In genomic region chr19:10671854-10672417, GRCm38 (mm10) we compare ENCODE assay signal across 34 mouse cellular contexts. TPM values are rescaled to one million over a fixed set of nuclear protein-coding genes. Genes with fewer than 3 reads are reported as not detected.
DNase-seq lines count a peak whose midpoint lies in the region; ATAC-seq and TF ChIP-seq lines count a peak whose summit lies in the region.
"Had no signal": no experiment of that assay in that cellular context is flagged by ENCODE, and none has a peak within 500 bp of the region (broad histone marks: within the 10 kb centered on the region; RNA-seq: fewer than 3 reads in every experiment).

No protein-coding gene starts in this region.

- TF ChIP-seq CTCF in kidney, postnatal 0 days (IDR thresholded peaks at IDR 0.05; ENCODE audit: low read depth) = no peak
- TF ChIP-seq CTCF in intestine, postnatal 0 days (IDR thresholded peaks at IDR 0.05; ENCODE audit: low read depth) = no peak
- TF ChIP-seq CTCF in left cerebral cortex, adult 2 months (IDR thresholded peaks at IDR 0.05) = no peak

- H3K4me1 ChIP-seq in kidney, postnatal 0 days (replicated peaks; ENCODE audit: insufficient read depth, low read length) = no peaks in the 10 kb centered on the region
- H3K4me1 ChIP-seq in neural tube, embryonic 12.5 days = 0 out of 2 replicates have a peak, but pooled peaks cover 7% of the 10 kb centered on the region
- H3K4me1 ChIP-seq in intestine, postnatal 0 days (replicated peaks; ENCODE audit: control insufficient read depth, insufficient read depth, low read length) = no peaks in the 10 kb centered on the region
- no peaks in the 10 kb centered on the region for H3K4me1 ChIP-seq in hindbrain, embryonic 16.5 days (ENCODE audit: control insufficient read depth, insufficient read depth, low read depth, low read length)
- H3K4me1 ChIP-seq: embryonic facial prominence, embryonic 10.5 days; embryonic facial prominence, embryonic 13.5 days; forebrain, embryonic 12.5 days; heart, embryonic 13.5 days had no signal

- intact Hi-C loops in left cerebral cortex, adult 2 months (cut with DNase I) = no loop called here

- no peaks in the 10 kb centered on the region for H3K27me3 ChIP-seq in kidney, postnatal 0 days (ENCODE audit: insufficient read depth, low read length)
- no peaks in the 10 kb centered on the region for H3K27me3 ChIP-seq in neural tube, embryonic 12.5 days (replicated peaks)
- H3K27me3 ChIP-seq in intestine, postnatal 0 days (replicated peaks; ENCODE audit: control insufficient read depth, insufficient read depth, low read length) = no peaks in the 10 kb centered on the region
- H3K27me3 ChIP-seq in hindbrain, embryonic 16.5 days (replicated peaks; ENCODE audit: control insufficient read depth, insufficient read depth, low read length) = no peaks in the 10 kb centered on the region
- H3K27me3 ChIP-seq: embryonic facial prominence, embryonic 13.5 days; forebrain, embryonic 12.5 days; Patski had no signal

- H3K27ac ChIP-seq in kidney, postnatal 0 days = no peak overlapping the region
- no peak overlapping the region for H3K27ac ChIP-seq in neural tube, embryonic 12.5 days
- peak overlapping the region; percentile 57 for H3K27ac ChIP-seq in intestine, postnatal 0 days (ENCODE audit: low read depth, low read length)
- no peak overlapping the region for H3K27ac ChIP-seq in left cerebral cortex, adult 2 months
- no peak overlapping the region for H3K27ac ChIP-seq in hindbrain, embryonic 16.5 days (ENCODE audit: low read depth, low read length)
- H3K27ac ChIP-seq: embryonic facial prominence, embryonic 10.5 days; embryonic facial prominence, embryonic 13.5 days; forebrain, embryonic 12.5 days; heart, adult 2 months; heart, embryonic 10.5 days; heart, embryonic 13.5 days; hindbrain, embryonic 14.5 days had no signal

- 55% methylated on average over 9 of the region's 9 CpGs for WGBS in kidney, postnatal 0 days
- WGBS in neural tube, embryonic 12.5 days = 50% methylated on average over 9 of the region's 9 CpGs
- 37% methylated on average over 9 of the region's 9 CpGs for WGBS in intestine, postnatal 0 days
- WGBS in hindbrain, embryonic 16.5 days = 65% methylated on average over 9 of the region's 9 CpGs

- no peak for DNase-seq in kidney, postnatal 0 days (ENCODE audit: low spot score)
- DNase-seq in kidney, adult 9 months = no peak
- no peak for DNase-seq in neural tube, embryonic 10.5 days (ENCODE audit: extremely low spot score, low spot score)
- no peak for DNase-seq in left cerebral cortex, adult 2 months (ENCODE audit: extremely low spot score in 1 of 2, low spot score in 2 of 2)
- DNase-seq in layer of hippocampus, postnatal 10 days (ENCODE audit: low spot score in 2 of 2) = no peak
- DNase-seq: adrenal gland, adult 2 months; adrenal gland, postnatal 14 days; cerebellum, adult 11 months; cerebellum, adult 8-10 months; cerebellum, postnatal 10 days; cerebellum, postnatal 36 days; embryo, embryonic 11 days; gastrocnemius, postnatal 10 days; gastrocnemius, postnatal 36 days; heart, adult 2 months; heart, postnatal 14 days; heart, postnatal 4 days had no signal

- no peaks in the 10 kb centered on the region for H3K36me3 ChIP-seq in kidney, postnatal 0 days (ENCODE audit: insufficient read depth, low read length)
- no peaks in the 10 kb centered on the region for H3K36me3 ChIP-seq in neural tube, embryonic 12.5 days
- H3K36me3 ChIP-seq in intestine, postnatal 0 days (ENCODE audit: control insufficient read depth, insufficient read depth) = no peaks in the 10 kb centered on the region
- H3K36me3 ChIP-seq in hindbrain, embryonic 16.5 days (ENCODE audit: control insufficient read depth, insufficient read depth, low read length) = no peaks in the 10 kb centered on the region
- H3K36me3 ChIP-seq: embryonic facial prominence, embryonic 10.5 days; embryonic facial prominence, embryonic 13.5 days; forebrain, embryonic 12.5 days; heart, embryonic 10.5 days; heart, embryonic 13.5 days had no signal

- no peak overlapping the region for H3K9ac ChIP-seq in kidney, postnatal 0 days (ENCODE audit: low read depth, low read length)
- no peak overlapping the region for H3K9ac ChIP-seq in neural tube, embryonic 12.5 days
- H3K9ac ChIP-seq in intestine, postnatal 0 days (ENCODE audit: low read depth, low read length) = no peak overlapping the region
- H3K9ac ChIP-seq in hindbrain, embryonic 16.5 days (ENCODE audit: low read depth, low read length) = no peak overlapping the region
- H3K9ac ChIP-seq: embryonic facial prominence, embryonic 13.5 days; forebrain, embryonic 12.5 days; heart, embryonic 13.5 days; hindbrain, embryonic 14.5 days had no signal

- no peaks in the 10 kb centered on the region for H3K9me3 ChIP-seq in kidney, postnatal 0 days (replicated peaks; ENCODE audit: low read length)
- no peaks in the 10 kb centered on the region for H3K9me3 ChIP-seq in neural tube, embryonic 12.5 days
- H3K9me3 ChIP-seq in intestine, postnatal 0 days (ENCODE audit: control insufficient read depth) = no peaks in the 10 kb centered on the region
- no peaks in the 10 kb centered on the region for H3K9me3 ChIP-seq in hindbrain, embryonic 16.5 days (ENCODE audit: control insufficient read depth, low read length)
- H3K9me3 ChIP-seq: embryonic facial prominence, embryonic 10.5 days; embryonic facial prominence, embryonic 13.5 days; forebrain, embryonic 12.5 days; heart, embryonic 10.5 days; heart, embryonic 13.5 days had no signal

- ATAC-seq in kidney, postnatal 0 days (replicated peaks; ENCODE audit: low FRiP score, low read depth) = 0 out of 2 replicates have a peak, but pooled peaks have one; percentile 5
- peak; percentile 41; the same call in 1 of the 2 replicates for ATAC-seq in neural tube, embryonic 12.5 days (ENCODE audit: low FRiP score, low read depth)
- ATAC-seq in intestine, postnatal 0 days = peak; percentile 87
- no peak for ATAC-seq in hindbrain, embryonic 16.5 days
- ATAC-seq: forebrain, embryonic 16.5 days; Patski had no signal

- no peak overlapping the region for H3K4me2 ChIP-seq in kidney, postnatal 0 days (ENCODE audit: low read length)
- H3K4me2 ChIP-seq in neural tube, embryonic 12.5 days (replicated peaks) = no peak overlapping the region
- H3K4me2 ChIP-seq in intestine, postnatal 0 days (replicated peaks; ENCODE audit: low read depth) = no peak overlapping the region
- H3K4me2 ChIP-seq in hindbrain, embryonic 16.5 days (ENCODE audit: low read length) = no peak overlapping the region
- H3K4me2 ChIP-seq: embryonic facial prominence, embryonic 13.5 days; forebrain, embryonic 12.5 days; heart, embryonic 13.5 days; hindbrain, embryonic 14.5 days had no signal

- no peak overlapping the region for H3K4me3 ChIP-seq in kidney, postnatal 0 days (replicated peaks; ENCODE audit: low read depth, low read length)
- no peak overlapping the region for H3K4me3 ChIP-seq in neural tube, embryonic 12.5 days
- no peak overlapping the region for H3K4me3 ChIP-seq in intestine, postnatal 0 days (ENCODE audit: low read depth, low read length)
- H3K4me3 ChIP-seq in left cerebral cortex, adult 2 months = no peak overlapping the region
- H3K4me3 ChIP-seq in hindbrain, embryonic 16.5 days (ENCODE audit: low read length) = no peak overlapping the region
- H3K4me3 ChIP-seq: embryonic facial prominence, embryonic 10.5 days; embryonic facial prominence, embryonic 13.5 days; erythroblast, embryonic 14.5 days; forebrain, embryonic 12.5 days; heart, adult 2 months; heart, embryonic 10.5 days; heart, embryonic 13.5 days had no signal

RNA-seq across cellular contexts. Expression of gene Pga5, which starts 5.9 kb away (rescaled TPM):
- polyA plus RNA-seq in kidney, postnatal 0 days (2015; fragmentation: Nextera tagmentation; extraction: Ambion mirVana) = 0.43 and 0.70 TPM in 2 replicates
- not detected in 2 replicates for polyA plus RNA-seq in neural tube, embryonic 12.5 days (2016; fragmentation: Nextera tagmentation; extraction: Ambion mirVana)
- polyA plus RNA-seq in intestine, postnatal 0 days (2015; fragmentation: Nextera tagmentation; extraction: Ambion mirVana) = 5.0 and 24.6 TPM in 2 replicates
- total RNA-seq in left cerebral cortex, adult 2 months (2021) = not detected
- polyA plus RNA-seq in hindbrain, embryonic 16.5 days (2015; fragmentation: Nextera tagmentation; extraction: Ambion mirVana) = not detected in 2 replicates
- total RNA-seq in layer of hippocampus, postnatal 10 days (2021) = not detected
- total RNA-seq: adrenal gland, adult 2 months; adrenal gland, postnatal 14 days; gastrocnemius, adult 18-20 months; gastrocnemius, postnatal 10 days; gastrocnemius, postnatal 36 days; granulocyte monocyte progenitor cell, adult 5-6 weeks; heart, adult 2 months; heart, postnatal 14 days; heart, postnatal 4 days had no signal
- polyA plus RNA-seq: adrenal gland, adult 2 months; cortical plate, adult 2 months; embryonic facial prominence, embryonic 10.5 days; embryonic facial prominence, embryonic 13.5 days; erythroblast, embryonic 14.5 days; forebrain, embryonic 12.5 days; forebrain, embryonic 16.5 days; heart, adult 2 months; heart, embryonic 10.5 days; heart, embryonic 13.5 days; heart, embryonic 16.5 days; hindbrain, embryonic 11.5 days; hindbrain, embryonic 14.5 days had no signal

RNA-seq across cellular contexts. Expression of gene Vps37c, which starts 16.6 kb away (rescaled TPM):
- polyA plus RNA-seq in kidney, postnatal 0 days (2015; fragmentation: Nextera tagmentation; extraction: Ambion mirVana) = 32.1 and 35.5 TPM in 2 replicates
- polyA plus RNA-seq in neural tube, embryonic 12.5 days (2016; fragmentation: Nextera tagmentation; extraction: Ambion mirVana) = 33.8 and 39.2 TPM in 2 replicates
- polyA plus RNA-seq in intestine, postnatal 0 days (2015; fragmentation: Nextera tagmentation; extraction: Ambion mirVana) = 31.3 and 32.2 TPM in 2 replicates
- 10 to 100 TPM; 21.6 to 24.4 TPM for total RNA-seq in left cerebral cortex, adult 2 months (2021)
- 27.7 and 35.0 TPM in 2 replicates for polyA plus RNA-seq in hindbrain, embryonic 16.5 days (2015; fragmentation: Nextera tagmentation; extraction: Ambion mirVana)
- total RNA-seq in layer of hippocampus, postnatal 10 days (2021) = 10 to 100 TPM; 24.6 to 26.9 TPM

RNA-seq across cellular contexts. Expression of gene Vwce, which starts 37.9 kb away (rescaled TPM):
- 2.7 and 3.0 TPM in 2 replicates for polyA plus RNA-seq in kidney, postnatal 0 days (2015; fragmentation: Nextera tagmentation; extraction: Ambion mirVana)
- 0.33 and 0.87 TPM in 2 replicates for polyA plus RNA-seq in neural tube, embryonic 12.5 days (2016; fragmentation: Nextera tagmentation; extraction: Ambion mirVana)
- 7.1 and 8.4 TPM in 2 replicates for polyA plus RNA-seq in intestine, postnatal 0 days (2015; fragmentation: Nextera tagmentation; extraction: Ambion mirVana)
- under 1 TPM; 0.43 to 0.65 TPM for total RNA-seq in left cerebral cortex, adult 2 months (2021)
- polyA plus RNA-seq in hindbrain, embryonic 16.5 days (2015; fragmentation: Nextera tagmentation; extraction: Ambion mirVana) = 1.2 and 1.5 TPM in 2 replicates
- 1 to 10 TPM; 1.0 to 2.3 TPM for total RNA-seq in layer of hippocampus, postnatal 10 days (2021)
- total RNA-seq: gastrocnemius, adult 18-20 months; gastrocnemius, postnatal 36 days; heart, adult 2 months had no signal
- polyA plus RNA-seq: heart, adult 2 months had no signal
